Comparison of ENCODE assay signal across 8 mouse cellular contexts in the genomic region with DNA sequence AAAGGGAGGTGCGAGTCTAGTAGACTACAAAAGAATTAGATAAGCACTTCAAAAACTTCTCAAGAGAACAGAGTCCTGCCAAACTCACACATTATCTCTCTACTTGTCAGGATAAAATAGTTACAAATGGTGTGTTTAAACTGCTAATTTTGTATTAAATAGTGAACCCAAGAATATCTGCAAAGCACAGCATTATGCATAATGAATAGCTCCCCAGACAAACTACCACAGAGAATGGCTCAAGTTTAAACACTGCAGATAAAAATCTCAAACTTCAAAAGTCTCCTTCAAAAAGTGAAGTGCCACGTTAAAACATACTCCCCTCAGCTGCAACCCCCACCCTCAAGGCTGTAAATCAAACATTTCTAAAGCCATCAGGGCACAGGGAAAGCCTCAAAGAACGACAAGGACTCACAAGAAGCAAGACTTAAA. TPM values are rescaled to one million over a fixed set of nuclear protein-coding genes. Genes with fewer than 3 reads are reported as not detected.
A peak's percentile ranks its signal among the peaks of the same experiment; 100 is the strongest.
DNase-seq lines count a peak whose midpoint lies in the region; ATAC-seq lines count a peak whose summit lies in the region.

No protein-coding gene starts in this region.

- peak; percentile 35 for DNase-seq in CD4-positive, CD25-positive, alpha-beta regulatory T cell, adult 2 months (ENCODE audit: low read depth, low spot score)
- no peak for DNase-seq in neural tube, embryonic 11.5 days (ENCODE audit: low spot score)
- no peak for DNase-seq in neural tube, embryonic 10.5 days (ENCODE audit: extremely low spot score, low spot score)
- DNase-seq in adipocyte (ENCODE audit: low spot score), result no peak
- DNase-seq in adrenal gland, postnatal 14 days, result no peak

- no peaks in the 10 kb centered on the region for H3K36me3 ChIP-seq in neural tube, embryonic 11.5 days (ENCODE audit: control insufficient read depth, insufficient read depth, low read length)
- H3K36me3 ChIP-seq in liver, embryonic 15.5 days (replicated peaks), result no peaks in the 10 kb centered on the region
- no peaks in the 10 kb centered on the region for H3K36me3 ChIP-seq in stomach, embryonic 16.5 days (ENCODE audit: control insufficient read depth, insufficient read depth, low read length)

- H3K27me3 ChIP-seq in neural tube, embryonic 11.5 days (ENCODE audit: control insufficient read depth, insufficient read depth, low read length), result no peaks in the 10 kb centered on the region
- H3K27me3 ChIP-seq in liver, embryonic 15.5 days, result peaks cover 36% of the 10 kb centered on the region
- no peaks in the 10 kb centered on the region for H3K27me3 ChIP-seq in stomach, embryonic 16.5 days (ENCODE audit: control insufficient read depth, insufficient read depth, low read length)

- no peak for ATAC-seq in CD4-positive, CD25-positive, alpha-beta regulatory T cell, adult 4 months
- no peak for ATAC-seq in neural tube, embryonic 11.5 days (ENCODE audit: insufficient read depth, low FRiP score, low TSS enrichment)
- no peak for ATAC-seq in liver, embryonic 15.5 days (ENCODE audit: insufficient read depth)
- ATAC-seq in stomach, embryonic 16.5 days (ENCODE audit: insufficient read depth, low FRiP score), result no peak

- 21% methylated on average over 3 of the region's 3 CpGs for WGBS in neural tube, embryonic 11.5 days
- WGBS in liver, embryonic 15.5 days (ENCODE audit: insufficient replicate concordance), result 9% methylated on average over 3 of the region's 3 CpGs
- 22% methylated on average over 3 of the region's 3 CpGs for WGBS in stomach, embryonic 16.5 days

- H3K4me2 ChIP-seq in neural tube, embryonic 11.5 days (ENCODE audit: low read depth), result peak overlapping the region; percentile 91
- peak overlapping the region; percentile 100 for H3K4me2 ChIP-seq in liver, embryonic 15.5 days
- H3K4me2 ChIP-seq in stomach, embryonic 16.5 days (ENCODE audit: low read depth, low read length), result peak overlapping the region; percentile 77

- no peak overlapping the region for H3K27ac ChIP-seq in neural tube, embryonic 11.5 days (ENCODE audit: low read depth, low read length)
- no peak overlapping the region for H3K27ac ChIP-seq in liver, embryonic 15.5 days (replicated peaks)
- no peak overlapping the region for H3K27ac ChIP-seq in stomach, embryonic 16.5 days (ENCODE audit: low read length)

- H3K9ac ChIP-seq in neural tube, embryonic 11.5 days (ENCODE audit: low read length), result no peak overlapping the region
- no peak overlapping the region for H3K9ac ChIP-seq in liver, embryonic 15.5 days
- no peak overlapping the region for H3K9ac ChIP-seq in stomach, embryonic 16.5 days (ENCODE audit: low read length)

- H3K4me1 ChIP-seq in neural tube, embryonic 11.5 days (ENCODE audit: control insufficient read depth, insufficient read depth, low read length), result peaks cover 16% of the 10 kb centered on the region
- H3K4me1 ChIP-seq in liver, embryonic 15.5 days (replicated peaks), result peaks cover 31% of the 10 kb centered on the region
- H3K4me1 ChIP-seq in stomach, embryonic 16.5 days (ENCODE audit: control insufficient read depth, insufficient read depth, low read length), result peaks cover 24% of the 10 kb centered on the region

- no peaks in the 10 kb centered on the region for H3K9me3 ChIP-seq in neural tube, embryonic 11.5 days (ENCODE audit: control insufficient read depth, low read length)
- no peaks in the 10 kb centered on the region for H3K9me3 ChIP-seq in liver, embryonic 15.5 days (replicated peaks)
- no peaks in the 10 kb centered on the region for H3K9me3 ChIP-seq in stomach, embryonic 16.5 days (replicated peaks; ENCODE audit: control insufficient read depth, low read length)

- peak overlapping the region; percentile 89 for H3K4me3 ChIP-seq in neural tube, embryonic 11.5 days (ENCODE audit: low read depth, low read length)
- H3K4me3 ChIP-seq in liver, embryonic 15.5 days (replicated peaks), result peak overlapping the region; percentile 75
- peak overlapping the region; percentile 82 for H3K4me3 ChIP-seq in stomach, embryonic 16.5 days (replicated peaks; ENCODE audit: low read length)

RNA-seq across cellular contexts. Expression of gene Znrf3, which starts 2.0 kb away (rescaled TPM):
- polyA plus RNA-seq in CD4-positive, CD25-positive, alpha-beta regulatory T cell, adult 4 months (2017; shearing (Covaris generic)), result 10 to 100 TPM; 21.3 to 24.1 TPM
- 9.4 TPM in 2 replicates for polyA plus RNA-seq in neural tube, embryonic 11.5 days (2014; fragmentation: Nextera tagmentation; extraction: Ambion mirVana)
- 2.8 and 3.0 TPM in 2 replicates for polyA plus RNA-seq in liver, embryonic 15.5 days (2015; fragmentation: Nextera tagmentation; extraction: Ambion mirVana)
- 13.3 and 13.9 TPM in 2 replicates for polyA plus RNA-seq in stomach, embryonic 16.5 days (2015; fragmentation: Nextera tagmentation; extraction: Ambion mirVana)
- total RNA-seq in adrenal gland, postnatal 14 days (2021), result 25.0 and 26.2 TPM in 2 replicates
